Mouse (Mus musculus): ENCODE measurements around the gene Sowahb.

- TF ChIP-seq CTCF (IDR thresholded peaks at IDR 0.05; ENCODE audit: control insufficient read depth, insufficient read depth, insufficient read length) (no peak), MAX (IDR thresholded peaks at IDR 0.05) (no peak), USF1 (IDR thresholded peaks at IDR 0.05; ENCODE audit: low read depth) (no peak), CEBPB (IDR thresholded peaks at IDR 0.05; ENCODE audit: low read depth) (no peak)
These were observed 36.6 kb downstream of the Sowahb start for GRCm38 (mm10) chr5:93008256-93008655.

All from C2C12 (cell line).